Mouse (Mus musculus) lung, postnatal 0 days (tissue): Measurements from ENCODE around the gene 1700037C18Rik. TPM values are rescaled to one million over a fixed set of nuclear protein-coding genes. Genes with fewer than 3 reads are reported as not detected.

ENCODE experiments used
- ATAC-seq: fragments of 200-750 bp; cut with Nextera tagmentation; 2 replicates; pipeline ENCODE4 v1.8.0; 2017; ENCODE audit warnings: moderate library complexity
- DNase-seq: peaks from one replicate; pipeline ENCODE4 v3.0.0-alpha.2; 2016; ENCODE audit warnings: low spot score
- H3K27ac ChIP-seq: fragments of 300-500 bp; sonication (generic); 2 replicates; pipeline ENCODE4 v1.5.1; 2014; ENCODE audit warnings: antibody characterized with exemption, mild to moderate bottlenecking, low read length, mixed read lengths
- H3K27me3 ChIP-seq: fragments of 300-500 bp; sonication (generic); replicated peaks from 2 replicates; pipeline ENCODE4 v1.6.1; 2014; ENCODE audit warnings: low read length, mixed read lengths; ENCODE audit not compliant: insufficient read depth
- H3K36me3 ChIP-seq: fragments of 300-500 bp; sonication (generic); 2 replicates; pipeline ENCODE4 v1.6.1; 2014; ENCODE audit warnings: low read length, mixed read lengths; ENCODE audit not compliant: insufficient read depth
- H3K4me1 ChIP-seq: fragments of 300-500 bp; sonication (generic); 2 replicates; pipeline ENCODE4 v1.6.1; 2014; ENCODE audit warnings: antibody characterized with exemption, low read depth, low read length, mixed read lengths; ENCODE audit not compliant: insufficient read depth
- H3K4me2 ChIP-seq: fragments of 300-500 bp; sonication (generic); replicated peaks from 2 replicates; pipeline ENCODE4 v1.6.1; 2014; ENCODE audit warnings: low read depth, mild to moderate bottlenecking, low read length, moderate library complexity, mixed read lengths
- H3K4me3 ChIP-seq: fragments of 300-500 bp; sonication (generic); 2 replicates; pipeline ENCODE4 v1.5.1; 2014; ENCODE audit warnings: low read depth, low read length
- H3K9ac ChIP-seq: fragments of 300-500 bp; sonication (generic); replicated peaks from 2 replicates; pipeline ENCODE4 v1.6.1; 2014; ENCODE audit warnings: low read depth, mild to moderate bottlenecking
- H3K9me3 ChIP-seq: fragments of 300-500 bp; sonication (generic); 2 replicates; pipeline ENCODE4 v1.6.1; 2016; ENCODE audit warnings: low read length, mixed read lengths
- CTCF ChIP-seq: IDR thresholded peaks from 2 replicates; pipeline ENCODE4 v1.5.1; 2016; ENCODE audit warnings: antibody characterized with exemption, mild to moderate bottlenecking
- EP300 ChIP-seq: IDR thresholded peaks from 2 replicates; pipeline ENCODE4 v1.6.1; 2016; ENCODE audit warnings: antibody characterized with exemption, mild to moderate bottlenecking, control low read depth
- WGBS: fragments of 180-500 bp; shearing (Covaris S2); extraction: QIAGEN DNeasy Blood & Tissue Kit; methylation state at CpG from one replicate; pipeline ENCODE4 v1.1.7; 2014; 5-methylcytosine and 5-hydroxymethylcytosine counted together
- microRNA-seq: library from miRNA; unstranded; fragments of <30 nt; microRNA quantifications from one replicate; pipeline ENCODE4, GENCODE M21; 2016
- polyA plus RNA-seq: library from polyadenylated mRNA; unstranded; fragments of >200 nt; fragmentation: Nextera tagmentation; extraction: Ambion mirVana; gene quantifications from 2 replicates; pipeline ENCODE4 v1.2.1, GENCODE M21; 2015

Gene 1700037C18Rik
- polyA plus RNA-seq, 1 experiment from 2014 or later = 10.8 TPM

DNA sequence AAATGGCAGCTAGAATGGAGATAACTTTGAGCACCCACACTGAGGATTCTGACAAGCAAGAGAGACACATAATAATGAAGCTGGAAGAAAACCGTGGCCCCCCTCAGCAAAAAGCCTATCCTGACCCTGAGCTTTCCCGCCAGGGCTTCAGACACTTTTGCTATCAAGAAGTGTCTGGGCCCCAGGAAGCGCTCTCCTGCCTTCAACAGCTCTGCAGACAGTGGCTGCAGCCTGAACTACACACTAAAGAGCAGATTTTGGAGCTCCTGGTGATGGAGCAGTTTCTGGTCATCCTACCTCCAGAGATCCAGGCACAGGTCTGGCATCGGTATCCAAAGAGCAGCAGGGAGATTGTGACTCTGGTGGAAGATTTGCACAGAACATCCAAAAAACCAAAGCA lies 60.6 kb downstream of the 1700037C18Rik start:
- DNase-seq (peak; percentile 11), ATAC-seq (no peak)
- Histone ChIP-seq H3K9ac (no peak overlapping the region), H3K4me2 (peak overlapping the region; percentile 70; the same call in 1 of the 2 replicates), H3K27me3 (no peaks in the 10 kb centered on the region), H3K36me3 (no peaks in the 10 kb centered on the region), H3K4me1 (peaks cover 6% of the 10 kb centered on the region; the same call in 1 of the 2 replicates), H3K4me3 (peak overlapping the region; percentile 62; the same call in 1 of the 2 replicates), H3K27ac (no peak overlapping the region), H3K9me3 (no peaks in the 10 kb centered on the region)
- no peak for TF ChIP-seq EP300
- no peak for TF ChIP-seq CTCF
- WGBS = 60% methylated on average over 4 of the region's 4 CpGs

DNA sequence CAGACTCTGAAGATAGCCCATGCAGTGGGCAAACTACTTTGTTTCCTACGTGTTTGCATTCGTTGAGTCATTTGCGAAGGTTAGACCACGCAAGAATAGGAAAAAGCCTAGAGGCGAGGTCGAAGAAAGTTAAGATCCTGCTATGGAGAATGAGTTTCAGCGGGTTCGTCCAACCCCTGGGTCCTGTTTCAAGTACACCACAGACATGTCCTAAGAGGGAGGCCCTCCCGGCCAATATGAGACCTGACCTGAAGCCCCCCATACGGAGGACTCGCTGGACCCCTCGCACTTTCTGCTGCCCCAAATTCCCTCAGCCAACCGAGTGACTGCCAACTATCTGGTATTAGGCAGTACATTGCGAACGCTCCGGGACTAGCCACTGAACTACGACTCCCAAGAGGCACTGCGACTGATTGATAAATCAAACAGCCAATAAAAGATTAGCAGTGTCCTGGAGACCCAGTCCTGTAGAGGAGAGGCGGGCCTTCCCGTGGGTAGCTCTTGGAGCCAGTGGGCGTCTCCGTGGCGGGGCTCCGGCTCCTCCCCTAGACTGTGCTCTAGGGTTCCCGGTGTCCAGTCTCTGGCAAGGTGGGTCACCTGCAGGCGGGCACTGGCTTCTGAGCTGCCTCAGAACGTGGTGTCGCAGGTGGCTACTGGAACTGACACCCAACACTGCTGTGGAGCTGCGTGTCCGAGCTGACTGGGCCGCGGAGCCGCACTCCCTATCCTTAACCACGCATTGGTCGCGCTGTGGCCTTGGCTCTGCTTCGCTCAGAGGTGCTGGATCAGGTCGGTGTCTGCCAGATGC lies 61.6 kb downstream of the 1700037C18Rik start, which contains the start of gene Zfp174:
Gene Zfp174, plus strand, starts transcription at position 558 of the 808 bp plus-strand sequence.
- DNase-seq (peak; percentile 99), ATAC-seq (peak; percentile 100)
- peak within 1 kb of the TSS; percentile 75 for H3K9ac ChIP-seq
- H3K27me3 ChIP-seq = no peaks in the 10 kb centered on the region
- peak within 1 kb of the TSS; percentile 62 for H3K4me3 ChIP-seq
- peak within 1 kb of the TSS; percentile 59; the same call in 1 of the 2 replicates for H3K27ac ChIP-seq
- 2% methylated on average over 38 of the region's 38 CpGs for WGBS
- H3K4me2 ChIP-seq = peak within 1 kb of the TSS; percentile 70
- TF ChIP-seq EP300 (no peak), CTCF (peak; percentile 36)
- no peaks in the 10 kb centered on the region for H3K36me3 ChIP-seq
- no peaks in the 10 kb centered on the region for H3K9me3 ChIP-seq
- H3K4me1 ChIP-seq = peaks cover 6% of the 10 kb centered on the region; the same call in 1 of the 2 replicates

Small RNA genes lying within 50 kb of the gene (microRNA-seq; reads per million reads assigned to microRNA genes)
- gene Gm23493 = not detected

Other genes with a start within 250 kb of the 1700037C18Rik start
- gene Mefv, start 190.6 kb downstream of the 1700037C18Rik start, polyA plus RNA-seq = 0.11 TPM in 1 of 2 replicates, not detected in the other
- 25.3 and 25.4 TPM in 2 replicates for gene Zfp263, start 164.6 kb downstream of the 1700037C18Rik start, polyA plus RNA-seq
- gene Olfr15, start 77.8 kb downstream of the 1700037C18Rik start, polyA plus RNA-seq = not detected in 2 replicates
- gene Zfp174, start 61.4 kb downstream of the 1700037C18Rik start, polyA plus RNA-seq = 0.69 and 0.72 TPM in 2 replicates
- gene Naa60, start 36.3 kb downstream of the 1700037C18Rik start, polyA plus RNA-seq = 42.2 and 42.6 TPM in 2 replicates
- gene Zfp597, start 24.1 kb downstream of the 1700037C18Rik start, polyA plus RNA-seq = 4.6 and 5.0 TPM in 2 replicates
- 3.7 and 5.2 TPM in 2 replicates for gene Gm20695, start 24.0 kb downstream of the 1700037C18Rik start, polyA plus RNA-seq
- gene Cluap1, start 112 bp upstream of the 1700037C18Rik start, polyA plus RNA-seq = 18.4 and 18.7 TPM in 2 replicates
- gene Nlrc3, start 67.9 kb upstream of the 1700037C18Rik start, polyA plus RNA-seq = 0.88 and 0.90 TPM in 2 replicates
- gene Slx4, start 95.1 kb upstream of the 1700037C18Rik start, polyA plus RNA-seq = 4.3 and 4.8 TPM in 2 replicates
- 0.76 and 1.1 TPM in 2 replicates for gene Dnase1, start 128.3 kb upstream of the 1700037C18Rik start, polyA plus RNA-seq
- gene Trap1, start 169.1 kb upstream of the 1700037C18Rik start, polyA plus RNA-seq = 32.5 and 36.0 TPM in 2 replicates